Mouse (Mus musculus): ENCODE results near the gene Cngb1.

The Cngb1 gene

DNA sequence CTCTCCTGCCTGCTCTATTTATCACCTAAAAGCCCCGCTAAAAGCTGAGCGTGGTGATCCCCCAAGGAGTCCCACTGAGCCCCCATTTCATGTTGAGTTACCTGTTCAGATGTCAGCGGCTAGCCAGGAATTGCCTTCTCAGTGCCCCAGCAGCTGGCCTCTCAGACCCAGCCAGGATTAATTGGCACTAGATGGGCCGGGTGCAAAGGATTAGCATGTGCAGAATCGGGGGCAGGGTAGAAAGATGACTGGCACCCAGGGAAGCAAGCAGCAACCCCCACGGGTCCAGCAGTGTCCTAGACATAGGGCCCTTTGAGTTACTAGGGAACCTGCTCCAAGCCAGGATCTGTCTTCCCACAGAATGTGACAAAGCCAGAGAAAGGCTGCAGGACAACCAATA lies at the start of gene Cngb1:
Gene Cngb1 (minus strand): TSS at position 155 of the 400 bp plus-strand sequence.
- DNase-seq (ENCODE audit: low spot score): no peak

GRCm38 (mm10) chr8:95354606-95355005 lies 48.2 kb upstream of the Cngb1 start:
- no peak for DNase-seq (ENCODE audit: low spot score)

GRCm38 (mm10) chr8:95352871-95353866 lies 46.8 kb upstream of the Cngb1 start:
- DNase-seq (ENCODE audit: low spot score): peak; percentile 53

- peak; percentile 82 for DNase-seq (ENCODE audit: low spot score)
These were observed 45.9 kb upstream of the Cngb1 start, which contains the start of gene Mmp15 for GRCm38 (mm10) chr8:95352151-95352870. TSS of gene Mmp15 (plus strand) at chr8:95352268.

- DNase-seq (ENCODE audit: low spot score): no peak
These were observed 45.1 kb upstream of the Cngb1 start for GRCm38 (mm10) chr8:95351461-95351860.

DNA sequence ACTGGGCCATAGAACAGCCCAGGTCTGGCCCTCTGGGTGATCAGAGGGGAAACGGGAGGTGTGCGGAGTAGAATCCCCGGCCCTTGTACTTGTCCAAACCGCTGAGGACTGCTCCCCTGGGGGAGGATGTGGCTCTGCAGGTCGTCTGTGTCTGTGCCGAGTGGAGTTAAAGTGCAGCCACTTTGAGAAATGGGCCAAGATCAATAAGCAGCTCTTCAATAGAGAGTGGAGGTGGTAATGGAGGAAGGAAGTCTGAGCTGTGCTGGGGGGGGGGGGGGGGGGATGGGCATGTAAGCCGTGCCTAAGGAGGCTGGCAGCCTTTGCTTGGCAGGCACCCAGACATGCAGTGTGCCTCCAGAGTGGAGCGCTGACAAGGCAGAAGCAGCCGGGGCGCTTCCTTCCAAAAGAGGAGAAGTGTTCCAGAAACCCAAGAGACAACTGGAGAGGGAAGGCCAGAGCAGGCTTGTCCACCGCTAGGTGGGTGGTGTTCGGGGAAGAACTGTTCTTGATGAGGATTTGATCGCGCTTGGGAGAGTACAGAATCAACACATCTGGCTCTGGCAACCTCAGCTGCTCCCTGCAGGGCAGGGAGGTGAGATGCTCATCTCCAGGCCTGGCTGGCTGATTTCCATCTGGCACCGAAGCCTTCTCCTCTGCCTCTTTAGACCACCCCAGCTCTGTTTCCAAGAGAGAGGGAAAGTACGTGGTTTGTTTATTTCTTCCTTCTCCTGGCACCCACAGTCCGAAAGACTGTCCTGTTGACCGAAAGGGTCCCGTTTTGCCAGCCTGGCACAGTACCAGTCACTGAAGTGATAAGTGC lies 42.6 kb upstream of the Cngb1 start:
- DNase-seq (ENCODE audit: low spot score): peak; percentile 76

- DNase-seq (ENCODE audit: low spot score): no peak
These were observed 42.0 kb upstream of the Cngb1 start for GRCm38 (mm10) chr8:95348356-95348755.

DNA sequence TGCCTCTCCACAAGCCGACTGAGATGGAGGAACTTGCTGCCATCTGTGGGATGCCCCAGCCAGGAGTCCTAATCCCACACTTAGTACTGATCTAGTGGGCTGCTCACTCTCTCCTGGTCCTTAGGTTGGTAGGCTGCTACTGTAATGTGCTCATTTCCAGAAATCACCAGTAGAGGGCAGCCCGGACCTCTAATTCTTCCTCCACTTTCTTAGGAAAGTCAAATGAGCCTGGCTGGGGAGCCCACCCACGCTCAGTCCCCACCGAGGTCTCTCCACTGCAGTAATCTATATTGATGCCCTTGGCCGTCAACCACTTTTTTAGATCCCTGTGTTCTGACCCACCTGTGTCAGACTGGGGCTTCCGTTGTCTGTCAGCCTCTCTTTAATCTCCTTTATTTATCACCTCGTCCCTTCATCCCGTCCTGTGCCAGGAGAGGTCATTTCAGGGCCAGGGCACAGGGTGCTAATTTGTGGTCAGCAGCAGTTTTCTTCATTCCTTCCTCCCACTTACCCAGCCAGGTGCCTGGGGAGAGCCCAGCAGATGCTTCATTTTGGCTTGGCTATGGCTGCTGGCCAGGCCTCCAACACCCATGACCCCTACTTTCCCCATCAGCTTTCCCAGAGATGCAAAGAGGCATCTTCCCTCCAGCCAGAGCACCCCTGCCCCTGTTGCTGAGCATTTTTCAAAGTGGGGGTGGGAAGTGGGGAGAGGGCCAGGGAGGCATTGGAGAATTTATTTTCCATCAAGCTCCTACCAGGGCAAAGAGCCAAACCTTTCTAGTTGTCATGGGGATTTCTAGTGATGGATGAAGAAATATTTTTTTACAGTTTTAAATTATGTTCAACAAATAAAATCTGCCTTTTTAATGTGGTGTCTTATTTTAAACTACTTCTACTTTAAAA lies 40.5 kb upstream of the Cngb1 start:
- DNase-seq (ENCODE audit: low spot score): peak; percentile 75

DNA sequence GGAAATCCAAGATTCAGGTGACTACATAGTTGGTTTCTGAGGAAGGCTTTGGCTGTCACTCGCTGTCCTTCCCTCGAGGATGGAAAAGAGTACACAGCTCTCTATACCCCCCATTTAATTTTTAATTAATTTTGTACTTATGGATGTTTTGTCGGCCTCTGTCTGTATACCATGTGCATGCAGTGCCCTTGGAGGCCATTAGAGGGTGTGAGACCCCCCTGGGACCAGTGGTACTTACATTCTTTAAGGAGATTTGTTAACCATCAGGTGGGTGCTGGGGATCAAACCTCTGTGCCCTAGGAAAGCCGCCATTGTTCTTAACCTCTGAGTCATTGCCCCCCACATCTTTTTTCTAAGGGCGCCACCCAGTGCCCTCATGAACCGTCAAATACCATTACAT lies 38.3 kb upstream of the Cngb1 start:
- DNase-seq (ENCODE audit: low spot score): no peak

GRCm38 (mm10) chr8:95341721-95342120 lies 35.3 kb upstream of the Cngb1 start:
- DNase-seq (ENCODE audit: low spot score): peak; percentile 46

DNA sequence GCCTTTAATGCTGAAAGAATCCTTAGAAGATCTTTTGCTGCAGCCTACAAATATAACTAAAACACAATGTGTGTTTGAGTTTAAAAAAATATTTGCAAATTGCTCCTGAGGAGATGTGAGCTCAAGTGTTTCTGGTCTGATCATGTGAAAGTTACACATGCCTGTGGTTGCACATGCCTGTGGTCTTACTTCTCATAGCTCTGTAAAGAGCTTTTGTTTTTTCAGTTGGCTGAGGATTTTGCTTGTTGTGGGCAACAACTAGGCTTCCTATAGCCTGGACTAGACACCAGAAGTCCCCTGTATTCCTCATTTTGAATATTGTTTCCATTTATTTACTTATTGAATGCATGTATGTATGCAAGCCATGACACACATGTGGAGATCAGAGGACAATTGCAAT lies 30.0 kb upstream of the Cngb1 start:
- no peak for DNase-seq (ENCODE audit: low spot score)

DNA sequence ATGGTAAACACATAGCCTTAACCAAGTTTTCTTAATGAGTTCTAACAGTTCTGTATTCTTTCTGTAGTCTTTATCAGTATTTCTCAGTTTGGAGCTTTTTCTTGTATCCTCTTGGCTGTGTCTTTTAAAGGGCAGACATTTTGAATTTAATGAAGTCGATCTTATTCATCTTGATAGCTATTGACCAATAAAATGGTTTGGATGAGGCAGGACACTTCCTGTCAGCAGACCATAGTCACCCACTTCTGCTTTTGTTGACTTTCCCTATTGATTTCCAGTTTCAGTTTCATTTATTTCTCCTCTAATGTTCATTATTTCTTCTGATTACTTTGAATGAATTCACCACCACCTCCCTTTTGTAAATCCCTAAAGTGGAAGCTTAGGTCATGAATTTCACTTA lies 29.3 kb upstream of the Cngb1 start:
- DNase-seq (ENCODE audit: low spot score): no peak

DNA sequence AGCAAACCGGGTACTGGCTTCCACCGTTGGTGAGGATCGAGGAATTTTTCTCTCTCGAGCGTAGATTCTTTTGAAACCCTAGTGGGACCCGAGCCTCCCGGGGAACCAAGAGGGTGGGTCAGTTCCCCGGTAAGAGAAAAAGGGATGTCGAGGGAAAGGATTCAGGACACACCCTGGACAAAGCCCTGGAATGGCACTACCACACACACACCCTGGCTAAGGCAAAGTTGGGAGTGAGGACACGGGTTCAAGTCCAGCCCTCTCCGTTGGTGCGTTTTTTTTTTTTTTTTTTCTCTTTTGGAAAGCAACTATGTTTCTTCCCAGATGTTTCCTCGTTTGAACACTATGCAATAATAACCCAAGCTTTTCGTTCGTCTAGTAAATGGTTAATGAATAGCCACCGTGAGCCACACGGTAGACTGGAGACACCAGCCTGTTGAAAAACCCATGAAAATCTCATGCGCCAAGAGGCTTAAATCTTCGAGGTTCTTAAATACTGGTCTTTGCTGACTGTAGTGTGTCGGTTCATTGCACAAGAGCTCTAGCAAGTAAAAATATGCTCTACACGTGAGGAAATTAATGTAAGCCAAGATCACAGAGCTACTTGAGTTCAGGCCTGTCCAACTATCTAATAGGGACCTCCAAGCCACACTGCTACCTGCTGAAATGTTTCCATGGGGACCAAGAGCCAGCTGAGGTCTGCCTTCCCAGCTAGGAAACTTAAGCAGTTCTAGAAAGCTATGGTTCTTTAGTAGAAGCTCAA lies 26.2 kb upstream of the Cngb1 start:
- no peak for DNase-seq (ENCODE audit: low spot score)

DNA sequence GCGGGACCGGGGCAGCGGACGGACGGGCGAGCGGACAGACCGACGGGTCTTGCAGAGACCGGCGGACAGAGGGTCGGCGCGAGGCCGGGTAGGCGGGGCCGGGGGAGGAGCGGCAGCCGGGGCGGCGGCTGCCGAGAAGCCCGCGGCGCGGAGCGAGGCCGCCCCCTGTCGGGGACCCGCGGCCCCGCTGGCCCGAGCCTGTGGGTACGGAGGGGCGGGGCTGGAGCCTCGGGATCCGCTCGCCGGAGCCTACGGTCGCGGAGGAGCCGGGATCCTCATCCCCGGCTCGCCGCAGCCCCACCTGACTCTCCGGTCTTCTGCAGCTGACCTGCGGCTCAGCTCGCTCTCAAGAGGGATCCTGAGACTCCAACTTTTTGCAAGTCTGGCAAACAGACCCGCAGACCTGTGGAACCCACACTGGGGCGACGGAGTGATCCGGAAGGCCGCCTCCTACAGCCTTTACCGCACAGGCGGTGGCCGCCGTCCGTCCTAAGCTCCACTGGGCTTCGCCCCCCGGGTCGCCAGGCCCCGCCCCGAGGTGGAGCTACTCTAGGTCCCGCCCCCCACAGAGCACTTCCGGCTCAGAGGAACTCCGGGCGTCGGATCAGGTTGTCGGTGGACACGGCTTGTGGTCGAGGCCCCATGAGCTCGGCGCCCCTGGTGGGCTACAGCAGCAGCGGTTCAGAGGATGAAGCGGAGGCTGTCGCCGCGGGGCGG lies 25.5 kb upstream of the Cngb1 start, which contains the start of the genes Zfp319 and Usb1:
Gene Zfp319 (minus strand): TSS at position 231 of the 717 bp plus-strand sequence.
Gene Usb1 (plus strand): TSS at position 565 of the 717 bp plus-strand sequence.
- peak; percentile 95 for DNase-seq (ENCODE audit: low spot score)

DNA sequence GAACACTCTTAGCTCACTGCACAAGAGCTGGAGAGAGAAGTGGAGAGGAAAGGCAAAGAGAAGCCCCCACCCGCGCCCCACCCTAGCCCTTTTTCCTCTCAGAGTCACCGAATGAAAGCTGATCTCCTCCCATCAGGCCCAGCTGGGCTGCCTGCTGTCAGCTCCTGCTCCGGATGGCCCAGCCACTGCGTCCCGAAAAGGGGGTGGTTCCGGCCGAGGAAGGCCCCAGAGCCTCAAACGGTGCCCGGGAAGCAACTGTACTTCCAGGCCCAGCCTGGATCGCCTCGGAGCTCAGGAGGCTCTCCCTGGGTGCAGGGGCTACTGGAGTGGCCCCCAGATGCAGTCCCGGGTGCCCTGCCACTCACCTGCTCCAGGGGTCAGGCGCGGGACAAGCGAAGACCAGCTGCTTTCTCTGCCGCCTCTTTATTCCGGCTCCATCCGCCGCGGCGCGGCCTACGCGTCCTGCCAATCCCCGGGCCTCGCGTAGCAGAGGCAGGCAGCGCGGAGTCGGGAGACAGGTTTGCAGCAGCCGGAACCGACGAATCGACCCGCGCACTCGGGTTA lies 24.9 kb upstream of the Cngb1 start:
- peak; percentile 65 for DNase-seq (ENCODE audit: low spot score)

DNA sequence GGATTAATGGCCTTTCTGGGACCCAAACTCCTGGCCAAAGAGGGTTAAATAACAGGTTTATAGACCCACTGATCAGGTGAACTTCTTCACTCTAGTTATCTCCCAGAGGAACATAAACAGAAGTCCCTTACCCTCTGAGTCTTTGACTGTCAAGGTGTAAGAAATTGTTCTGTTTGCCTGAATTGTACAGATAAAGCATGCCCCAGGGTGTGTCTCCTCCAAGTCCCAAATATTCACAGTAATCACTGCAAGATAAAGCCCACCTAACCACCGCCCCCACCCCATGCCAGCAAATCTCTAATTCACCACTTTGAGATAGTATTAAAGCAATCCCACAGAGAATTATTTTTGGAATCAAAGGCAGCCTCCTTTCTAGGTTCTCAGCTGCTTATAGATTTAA lies 24.0 kb upstream of the Cngb1 start:
- DNase-seq (ENCODE audit: low spot score): no peak

DNA sequence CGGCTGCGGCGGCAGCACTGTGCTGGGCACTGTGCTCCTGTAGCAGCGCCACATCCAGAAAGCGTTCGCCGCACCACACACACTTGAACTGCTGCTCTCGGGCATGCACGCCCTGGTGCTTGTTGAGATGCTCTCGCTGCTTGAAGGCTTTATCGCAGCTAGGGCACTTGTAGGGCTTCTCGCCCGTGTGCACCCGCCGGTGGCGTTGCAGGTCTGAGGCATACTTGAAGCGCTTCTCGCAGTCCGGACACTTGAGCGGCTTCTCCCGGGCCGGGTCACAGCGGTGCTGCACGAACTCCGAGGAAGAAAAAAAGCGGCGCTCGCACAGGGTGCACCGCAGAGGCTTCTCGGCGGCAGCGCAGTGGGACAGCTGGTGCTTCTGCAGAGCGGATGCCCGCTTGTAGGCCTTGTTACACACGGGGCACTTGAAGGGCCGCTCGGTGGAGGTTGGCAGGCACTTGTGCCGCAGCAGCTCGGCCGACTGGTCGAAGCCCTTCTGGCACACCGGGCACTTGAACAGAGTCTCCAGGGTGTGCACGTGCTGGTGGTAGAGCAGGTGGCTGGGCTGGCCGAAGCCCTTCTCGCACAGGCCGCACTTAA lies 21.6 kb upstream of the Cngb1 start:
- no peak for DNase-seq (ENCODE audit: low spot score)

DNA sequence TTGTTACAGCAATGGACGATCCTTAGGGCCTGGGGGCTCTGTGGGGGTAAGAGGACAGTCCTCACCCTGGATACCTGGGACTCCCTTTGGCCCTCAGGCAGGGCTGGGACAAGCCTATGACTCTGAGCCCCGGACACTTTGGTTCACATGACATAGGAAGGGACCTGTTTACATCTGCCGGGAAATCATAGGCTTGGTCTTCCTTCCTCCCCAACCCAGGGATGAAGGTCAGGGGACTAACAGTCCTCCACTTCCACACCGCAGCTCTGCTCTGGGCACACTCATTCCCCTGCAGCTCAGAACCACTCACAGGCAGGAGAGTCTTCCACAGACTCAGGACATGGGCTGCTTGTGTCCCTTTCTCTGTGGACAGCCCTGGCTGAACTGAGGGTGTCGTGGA lies 20.4 kb upstream of the Cngb1 start:
- DNase-seq (ENCODE audit: low spot score): no peak

DNA sequence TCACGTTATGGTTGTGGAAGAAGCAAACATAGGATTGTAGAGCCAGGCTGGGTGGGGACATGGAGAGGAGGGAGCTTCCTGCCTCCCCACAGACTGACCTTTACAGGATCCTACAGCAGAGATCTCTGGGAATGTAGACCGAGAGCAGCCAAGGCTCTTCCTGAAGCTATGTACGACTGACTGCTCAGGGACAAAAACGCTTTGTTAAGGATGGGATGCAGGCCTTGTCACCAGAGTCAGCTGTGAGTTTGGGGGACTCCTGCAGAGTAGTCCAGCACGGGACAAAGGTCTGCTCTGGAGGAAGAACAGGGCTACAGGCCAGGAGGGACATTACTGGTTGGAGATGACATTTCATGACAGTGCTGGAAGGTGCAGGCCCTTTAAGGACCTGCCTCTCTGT lies 18.3 kb upstream of the Cngb1 start:
- no peak for DNase-seq (ENCODE audit: low spot score)

Measured in urinary bladder, postnatal 14 days (tissue).